Mouse (Mus musculus) kidney, embryonic 14.5 days (tissue): Measurements from ENCODE around the gene Rb1. TPM values are rescaled to one million over a fixed set of nuclear protein-coding genes. Genes with fewer than 3 reads are reported as not detected.

Experiments
- ATAC-seq: fragments of 200-750 bp; cut with Nextera tagmentation; 2 replicates; pipeline ENCODE4 v1.8.0; 2017; ENCODE audit warnings: moderate number of reproducible peaks, mild to moderate bottlenecking, moderate TSS enrichment, moderate library complexity; ENCODE audit not compliant: low FRiP score, low TSS enrichment
- H3K27ac ChIP-seq: fragments of 300-500 bp; sonication (generic); 2 replicates; pipeline ENCODE4 v1.5.1; 2014; ENCODE audit warnings: low read depth, mild to moderate bottlenecking, low read length, moderate library complexity, mixed read lengths
- H3K27me3 ChIP-seq: fragments of 300-500 bp; sonication (generic); 2 replicates; pipeline ENCODE4 v1.6.1; 2014; ENCODE audit warnings: mild to moderate bottlenecking, low read length; ENCODE audit not compliant: control insufficient read depth, insufficient read depth
- H3K36me3 ChIP-seq: fragments of 300-500 bp; sonication (generic); 2 replicates; pipeline ENCODE4 v1.6.1; 2014; ENCODE audit warnings: low read length, mixed read lengths; ENCODE audit not compliant: control insufficient read depth, insufficient read depth
- H3K4me1 ChIP-seq: fragments of 300-500 bp; sonication (generic); 2 replicates; pipeline ENCODE4 v1.6.1; 2014; ENCODE audit warnings: low read length, mixed read lengths; ENCODE audit not compliant: control insufficient read depth, insufficient read depth
- H3K4me2 ChIP-seq: fragments of 300-500 bp; sonication (generic); replicated peaks from 2 replicates; pipeline ENCODE4 v1.6.1; 2014; ENCODE audit warnings: low read depth, mild to moderate bottlenecking, low read length
- H3K4me3 ChIP-seq: fragments of 300-500 bp; sonication (generic); 2 replicates; pipeline ENCODE4 v1.5.1; 2014; ENCODE audit warnings: mild to moderate bottlenecking, low read length
- H3K9ac ChIP-seq: fragments of 300-500 bp; sonication (generic); 2 replicates; pipeline ENCODE4 v1.6.1; 2014; ENCODE audit warnings: low read depth, mild to moderate bottlenecking, low read length, moderate library complexity
- H3K9me3 ChIP-seq: fragments of 300-500 bp; sonication (generic); 2 replicates; pipeline ENCODE4 v1.6.1; 2016; ENCODE audit warnings: low read length; ENCODE audit not compliant: control insufficient read depth
- WGBS: fragments of 180-500 bp; shearing (Covaris S2); extraction: QIAGEN DNeasy Blood & Tissue Kit; methylation state at CpG from one replicate; pipeline ENCODE4 v1.1.7; 2014; 5-methylcytosine and 5-hydroxymethylcytosine counted together
- microRNA counts: library from miRNA; unstranded; fragments of <30 nt; microRNA quantifications from one replicate; lab custom pipeline; 2017
- microRNA-seq: library from miRNA; unstranded; fragments of <30 nt; microRNA quantifications from one replicate; pipeline ENCODE4, GENCODE M21; 2016
- polyA plus RNA-seq: library from polyadenylated mRNA; unstranded; fragments of >200 nt; fragmentation: Nextera tagmentation; extraction: Ambion mirVana; gene quantifications from 2 replicates; pipeline ENCODE4 v1.2.1, GENCODE M21; 2014

Gene Rb1
- polyA plus RNA-seq, 1 experiment from 2014 or later: 29.9 TPM

GRCm38 (mm10) chr14:73138483-73138882 is 187.1 kb downstream of the Rb1 start:
- H3K4me2 ChIP-seq: no peak overlapping the region
- WGBS: 91% methylated on average over 7 of the region's 7 CpGs
- no peaks in the 10 kb centered on the region for H3K36me3 ChIP-seq
- no peaks in the 10 kb centered on the region for H3K9me3 ChIP-seq
- no peak overlapping the region for H3K4me3 ChIP-seq
- no peak for ATAC-seq
- H3K4me1 ChIP-seq: no peaks in the 10 kb centered on the region
- H3K27me3 ChIP-seq: no peaks in the 10 kb centered on the region
- H3K27ac ChIP-seq: no peak overlapping the region
- H3K9ac ChIP-seq: no peak overlapping the region

DNA sequence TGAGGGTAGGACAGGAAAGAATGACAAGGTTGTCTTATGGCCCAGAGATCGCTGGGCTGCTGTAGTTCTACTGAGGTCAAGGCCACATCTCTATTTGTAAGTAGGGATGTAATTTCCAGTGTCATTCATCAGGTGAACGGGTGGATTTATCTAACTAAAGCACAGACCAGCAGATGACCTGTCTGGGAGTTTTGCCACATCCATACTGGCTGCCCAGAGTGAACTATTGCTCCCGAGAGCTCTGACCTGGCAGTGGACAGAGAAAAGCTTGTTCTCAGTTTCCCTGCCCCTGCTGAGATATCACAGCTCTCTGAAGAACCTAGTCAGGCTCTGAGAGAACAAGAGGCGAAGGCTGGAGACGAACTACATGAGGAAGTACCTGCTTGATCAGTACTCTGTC is 188.4 kb downstream of the Rb1 start:
- ATAC-seq: no peak
- no peaks in the 10 kb centered on the region for H3K4me1 ChIP-seq
- no peak overlapping the region for H3K27ac ChIP-seq
- H3K36me3 ChIP-seq: no peaks in the 10 kb centered on the region
- no peak overlapping the region for H3K4me2 ChIP-seq
- no peaks in the 10 kb centered on the region for H3K9me3 ChIP-seq
- H3K27me3 ChIP-seq: no peaks in the 10 kb centered on the region
- no peak overlapping the region for H3K4me3 ChIP-seq
- WGBS: 71% methylated on average over 5 of the region's 5 CpGs
- no peak overlapping the region for H3K9ac ChIP-seq

MicroRNAs within 50 kb of the gene (microRNA counts, 519-probe panel; counts per million panel counts)
- microRNA mmu-miR-687 (lab: Ali Mortazavi, UCI): not detected

Small RNA genes lying within 50 kb of the gene (microRNA-seq; reads per million reads assigned to microRNA genes)
- not detected for gene Mir687

Other genes with a start within 250 kb of the Rb1 start
- 116 and 136 TPM in 2 replicates for gene Rcbtb2, start 202.8 kb downstream of the Rb1 start, polyA plus RNA-seq
- 15.5 and 15.7 TPM in 2 replicates for gene Lpar6, start 87.9 kb downstream of the Rb1 start, polyA plus RNA-seq
- 796 and 844 TPM in 2 replicates for gene Itm2b, start 59.5 kb upstream of the Rb1 start, polyA plus RNA-seq
- 90.6 and 102 TPM in 2 replicates for gene Med4, start 184.2 kb upstream of the Rb1 start, polyA plus RNA-seq
- gene Sucla2, start 199.5 kb upstream of the Rb1 start, polyA plus RNA-seq: 113 and 128 TPM in 2 replicates
- gene Nudt15, start 222.4 kb upstream of the Rb1 start, polyA plus RNA-seq: 7.6 and 12.1 TPM in 2 replicates